Mouse (Mus musculus): ENCODE measurements around the gene Arhgap8. TPM values are rescaled to one million over a fixed set of nuclear protein-coding genes. Genes with fewer than 3 reads are reported as not detected.
"Not testable (repeated sequence)": the region's sequence is repeated elsewhere in the genome, so short reads cannot be mapped to it uniquely, and the experiment has no call there.

Gene Arhgap8
- total RNA-seq, 2 experiments from 2014 or later = 0.25 TPM; not detected in 1

- intact Hi-C loops (cut with DNase I) = no loop called here
- H3K27ac ChIP-seq = peak overlapping the region; percentile 72
- TF ChIP-seq CTCF (IDR thresholded peaks at IDR 0.05) = peak; percentile 81
These were observed 17.9 kb upstream of the Arhgap8 start for GRCm38 (mm10) chr15:84701947-84702346.

GRCm38 (mm10) chr15:84702391-84703345 lies 17.2 kb upstream of the Arhgap8 start:
- no peak for TF ChIP-seq CTCF (IDR thresholded peaks at IDR 0.05)
- DNase-seq = peak; percentile 65
- intact Hi-C loops (cut with DNase I) = no loop called here

More at GRCm38 (mm10) chr15:84701947-84702346, 17.9 kb upstream of the Arhgap8 start:
- H3K4me3 ChIP-seq = no peak overlapping the region
- DNase-seq = peak; percentile 63

GRCm38 (mm10) chr15:84703992-84704391 lies 15.9 kb upstream of the Arhgap8 start:
- intact Hi-C loops (cut with DNase I) = no loop called here
- no peak for TF ChIP-seq CTCF (IDR thresholded peaks at IDR 0.05)
- no peak overlapping the region for H3K4me3 ChIP-seq

More at GRCm38 (mm10) chr15:84702391-84703345, 17.2 kb upstream of the Arhgap8 start:
- H3K27ac ChIP-seq = peak overlapping the region; percentile 72
- H3K4me3 ChIP-seq = no peak overlapping the region

GRCm38 (mm10) chr15:84705351-84705901 lies 14.4 kb upstream of the Arhgap8 start:
- H3K4me3 ChIP-seq = no peak overlapping the region
- no peak overlapping the region for H3K27ac ChIP-seq
- intact Hi-C loops (cut with DNase I) = no loop called here
- no peak for DNase-seq
- TF ChIP-seq CTCF (IDR thresholded peaks at IDR 0.05) = no peak

More at GRCm38 (mm10) chr15:84703992-84704391, 15.9 kb upstream of the Arhgap8 start:
- DNase-seq = no peak
- no peak overlapping the region for H3K27ac ChIP-seq

- no peak for TF ChIP-seq CTCF (IDR thresholded peaks at IDR 0.05)
- no peak overlapping the region for H3K4me3 ChIP-seq
- intact Hi-C loops (cut with DNase I) = no loop called here
- no peak for DNase-seq
- H3K27ac ChIP-seq = no peak overlapping the region
These were observed 12.8 kb upstream of the Arhgap8 start for GRCm38 (mm10) chr15:84706983-84707619.

GRCm38 (mm10) chr15:84712566-84713405 lies 7.1 kb upstream of the Arhgap8 start:
- no peak for TF ChIP-seq CTCF (IDR thresholded peaks at IDR 0.05)
- Histone ChIP-seq H3K4me3 (no peak overlapping the region), H3K27ac (peak overlapping the region; percentile 88)
- intact Hi-C loops (cut with DNase I) = no loop called here
- DNase-seq = no peak

- Histone ChIP-seq H3K27ac (peak overlapping the region; percentile 88), H3K4me3 (peak overlapping the region; percentile 62)
- intact Hi-C loops (cut with DNase I) = loop anchor here (5.0 kb wide), 1 partner anchor 37 kb away; no protein-coding TSS in a partner anchor
- TF ChIP-seq CTCF (IDR thresholded peaks at IDR 0.05) = peak; percentile 37; the same call in 1 of the 2 replicates
- peak; percentile 88 for DNase-seq
These were observed 5.1 kb upstream of the Arhgap8 start for GRCm38 (mm10) chr15:84714730-84715129.

- intact Hi-C loops (cut with DNase I) = loop anchor here (5.0 kb wide), 1 partner anchor 38 kb away; no protein-coding TSS in a partner anchor
- no peak for DNase-seq
These were observed 4.7 kb upstream of the Arhgap8 start for GRCm38 (mm10) chr15:84715132-84715531.

GRCm38 (mm10) chr15:84717570-84718270 lies 2.1 kb upstream of the Arhgap8 start:
- intact Hi-C loops (cut with DNase I) = loop anchor here (5.0 kb wide), 1 partner anchor 40 kb away; no protein-coding TSS in a partner anchor
- DNase-seq, H3K4me3 ChIP-seq, H3K27ac ChIP-seq: not testable (repeated sequence)
- peak; percentile 5; the same call in 1 of the 2 replicates for TF ChIP-seq CTCF (IDR thresholded peaks at IDR 0.05)

More at GRCm38 (mm10) chr15:84715132-84715531, 4.7 kb upstream of the Arhgap8 start:
- no peak for TF ChIP-seq CTCF (IDR thresholded peaks at IDR 0.05)
- peak overlapping the region; percentile 62 for H3K4me3 ChIP-seq
- peak overlapping the region; percentile 88 for H3K27ac ChIP-seq

- no peak for DNase-seq
- peak; percentile 15; the same call in 1 of the 2 replicates for TF ChIP-seq CTCF (IDR thresholded peaks at IDR 0.05)
- intact Hi-C loops (cut with DNase I) = loop anchor here (5.0 kb wide), 1 partner anchor 41 kb away; no protein-coding TSS in a partner anchor
- H3K4me3 ChIP-seq = no peak overlapping the region
- no peak overlapping the region for H3K27ac ChIP-seq
These were observed 1.1 kb upstream of the Arhgap8 start for GRCm38 (mm10) chr15:84718785-84719184.
